Mouse (Mus musculus): ENCODE data around the gene Slc25a33.

The Slc25a33 gene

DNA sequence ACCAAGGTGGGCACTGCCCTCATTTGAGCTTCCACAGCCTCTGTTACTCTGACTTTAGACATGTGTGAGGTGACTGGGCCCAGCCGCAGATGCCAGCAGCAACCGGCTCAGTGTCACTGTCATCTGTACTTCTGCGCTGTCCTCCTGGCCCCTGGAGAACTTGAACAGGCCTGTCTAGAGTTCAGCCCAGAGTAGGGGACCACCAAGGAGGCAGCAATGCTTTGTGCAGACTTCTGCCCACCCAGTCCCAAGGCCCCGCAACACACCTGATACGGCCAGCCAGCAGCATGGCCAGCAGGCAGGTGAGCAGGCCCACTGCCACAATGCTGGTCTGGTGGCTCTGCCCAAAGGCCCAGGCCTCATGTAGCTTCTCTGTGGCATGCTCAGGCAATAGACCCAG is 46.4 kb downstream of the Slc25a33 start:
- DNase-seq (ENCODE audit: low spot score), result no peak

DNA sequence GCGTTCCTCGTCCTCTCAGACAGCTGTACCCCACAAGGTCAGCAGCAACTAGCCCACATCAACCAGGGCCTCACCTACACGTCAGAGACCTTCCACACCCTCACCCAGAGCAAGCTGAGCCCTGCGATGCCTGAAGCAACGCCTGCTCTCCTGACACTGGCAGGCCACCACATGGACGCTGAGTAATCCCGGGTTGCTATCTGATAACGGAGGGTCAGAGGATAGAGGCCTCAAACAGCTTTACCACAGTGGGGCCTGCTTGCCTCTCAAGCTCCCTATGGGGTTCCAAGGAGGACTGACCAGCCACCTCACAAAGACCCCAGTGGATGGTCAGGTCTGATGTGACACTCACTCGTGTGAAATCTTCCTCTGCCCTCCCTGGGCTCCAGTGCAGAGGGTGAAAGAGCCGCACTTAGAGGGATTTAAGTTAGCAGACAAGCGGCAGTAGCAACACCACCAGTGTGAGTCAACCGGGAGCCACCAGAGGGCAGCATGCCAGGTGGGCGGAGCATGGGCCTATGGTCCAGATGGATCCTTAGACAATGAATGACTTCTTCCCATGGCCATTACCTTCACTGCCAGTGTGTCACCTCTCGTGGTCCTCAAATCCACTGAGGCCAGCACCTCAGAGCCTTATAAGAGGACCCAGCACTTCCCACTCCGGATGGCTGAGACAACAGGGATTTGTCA is 48.3 kb downstream of the Slc25a33 start:
- peak; percentile 59 for DNase-seq (ENCODE audit: low spot score)

GRCm38 (mm10) chr4:149724916-149725470 is 49.1 kb downstream of the Slc25a33 start:
- DNase-seq (ENCODE audit: low spot score), result no peak

DNA sequence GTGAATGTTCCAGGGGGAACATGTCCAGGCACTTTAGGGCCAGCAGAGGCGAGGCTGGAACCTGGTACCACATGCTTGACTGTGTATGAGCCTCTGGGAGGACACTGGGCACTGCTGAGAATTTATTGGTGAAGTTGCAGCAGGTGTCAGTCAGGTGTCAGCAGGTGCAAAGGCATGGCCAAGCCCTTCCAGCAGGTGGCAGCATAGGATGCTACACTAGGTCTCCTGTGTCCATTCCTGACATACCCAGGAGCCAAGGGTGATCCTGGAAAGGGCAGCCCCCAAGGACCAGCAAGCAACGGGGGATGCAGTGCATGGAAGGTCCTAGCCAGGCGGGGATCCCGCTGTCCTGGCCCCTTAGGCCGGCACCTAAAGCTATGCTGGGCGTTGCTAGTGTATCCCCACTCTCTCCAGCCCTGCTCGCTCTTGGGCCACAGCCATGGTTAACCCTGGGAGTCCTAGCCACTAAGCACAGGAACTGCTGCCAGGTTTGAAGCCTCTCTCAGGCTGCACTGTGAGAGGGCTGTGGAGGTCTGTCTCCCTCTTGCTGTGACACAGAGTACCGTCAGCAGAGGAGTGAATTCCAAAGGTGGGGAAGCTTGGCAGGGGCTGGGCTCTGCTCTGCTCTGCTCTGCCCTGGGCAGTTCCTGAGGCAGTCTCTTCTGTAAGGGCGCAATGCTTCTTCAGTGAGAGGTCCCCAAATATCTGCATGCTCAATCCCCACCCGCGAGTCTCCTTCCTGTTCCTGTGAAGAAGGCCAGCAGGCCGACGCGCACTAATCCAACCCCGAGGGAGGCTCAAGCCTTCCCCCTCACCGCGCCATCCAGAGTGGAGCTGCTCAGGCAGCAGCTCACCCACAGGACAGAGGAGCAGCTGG is 50.0 kb downstream of the Slc25a33 start:
- DNase-seq (ENCODE audit: low spot score), result no peak

DNA sequence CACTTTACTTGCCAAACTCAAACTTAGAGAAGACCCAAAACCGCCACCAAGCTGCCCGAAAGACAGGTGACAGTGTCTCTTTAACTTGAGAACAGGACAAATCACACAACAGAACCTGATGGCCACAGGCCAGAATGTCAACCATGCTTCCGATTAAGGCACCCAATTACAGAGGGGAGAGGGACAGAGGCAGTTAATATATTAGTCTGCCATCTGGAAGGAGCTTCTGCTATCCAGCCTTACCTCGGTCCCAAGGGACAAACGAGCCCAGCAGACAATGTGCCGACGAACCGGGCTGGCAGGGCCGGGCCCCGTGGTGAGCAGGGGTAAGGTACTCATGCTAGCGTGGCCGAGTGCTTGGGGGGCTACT is 51.1 kb downstream of the Slc25a33 start:
- DNase-seq (ENCODE audit: low spot score), result no peak

- no peak for DNase-seq (ENCODE audit: low spot score)
These were observed 51.7 kb downstream of the Slc25a33 start for GRCm38 (mm10) chr4:149722104-149723020.

DNA sequence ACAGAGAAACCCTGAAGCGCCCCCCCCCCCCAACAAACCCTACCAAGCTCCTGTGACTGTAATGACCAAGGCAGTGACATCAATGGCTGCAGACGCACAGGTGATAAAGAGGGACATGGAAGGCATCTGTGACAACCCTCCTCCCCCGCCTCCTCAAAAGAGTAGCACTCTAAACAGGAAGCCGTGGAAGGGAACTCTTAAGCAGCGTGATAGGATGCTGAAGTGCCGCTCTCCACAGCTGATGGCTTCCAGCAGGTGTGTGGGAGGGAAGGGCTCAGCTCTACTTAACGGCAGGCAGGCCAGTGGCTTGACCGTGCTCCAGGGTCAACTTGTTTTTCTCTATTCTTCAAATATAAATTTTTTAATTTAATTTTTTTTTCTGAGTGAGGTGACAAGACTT is 52.9 kb downstream of the Slc25a33 start:
- DNase-seq (ENCODE audit: low spot score), result no peak

- DNase-seq (ENCODE audit: low spot score), result no peak
These were observed 54.4 kb downstream of the Slc25a33 start for GRCm38 (mm10) chr4:149719686-149720085.

DNA sequence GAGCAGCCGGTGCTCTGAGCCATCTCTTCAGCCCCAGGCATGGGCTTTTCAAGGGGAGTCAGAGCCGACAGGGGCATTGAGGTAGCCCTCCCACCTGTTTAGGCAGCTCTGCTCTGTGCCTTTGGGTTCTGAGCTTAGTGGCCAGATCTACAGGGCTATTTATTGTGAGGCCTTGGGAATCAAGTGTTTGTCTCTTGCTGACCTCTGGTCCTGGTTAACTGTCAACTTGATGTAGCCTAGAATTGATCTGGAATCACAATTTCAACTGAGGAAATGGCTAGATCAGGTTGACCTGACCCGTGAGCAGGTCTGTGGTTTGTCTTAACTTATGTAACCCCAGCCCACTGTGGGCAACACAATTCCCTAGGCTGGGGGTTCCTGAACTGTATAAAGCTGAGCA is 59.5 kb downstream of the Slc25a33 start:
- DNase-seq (ENCODE audit: low spot score), result no peak

DNA sequence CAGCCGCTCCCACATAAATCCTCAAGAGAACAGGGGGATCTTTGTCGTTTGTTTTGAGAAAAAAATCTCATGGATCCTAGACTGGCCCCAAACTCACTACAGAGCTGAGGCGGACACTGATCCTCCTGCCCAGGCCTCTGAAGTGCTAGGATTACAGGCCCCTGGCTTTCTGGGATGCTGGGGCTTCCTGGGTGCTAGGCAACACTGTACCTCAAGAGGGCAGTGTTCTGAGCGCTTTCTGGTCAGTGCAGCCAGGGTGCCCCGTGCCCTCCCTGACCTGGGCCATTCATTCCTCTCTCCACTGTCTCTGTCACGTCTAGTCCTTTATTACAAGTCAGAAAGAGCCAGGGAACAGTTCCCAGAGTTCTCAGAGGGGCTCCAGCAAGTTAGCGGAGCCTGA is 62.1 kb downstream of the Slc25a33 start:
- no peak for DNase-seq (ENCODE audit: low spot score)

DNA sequence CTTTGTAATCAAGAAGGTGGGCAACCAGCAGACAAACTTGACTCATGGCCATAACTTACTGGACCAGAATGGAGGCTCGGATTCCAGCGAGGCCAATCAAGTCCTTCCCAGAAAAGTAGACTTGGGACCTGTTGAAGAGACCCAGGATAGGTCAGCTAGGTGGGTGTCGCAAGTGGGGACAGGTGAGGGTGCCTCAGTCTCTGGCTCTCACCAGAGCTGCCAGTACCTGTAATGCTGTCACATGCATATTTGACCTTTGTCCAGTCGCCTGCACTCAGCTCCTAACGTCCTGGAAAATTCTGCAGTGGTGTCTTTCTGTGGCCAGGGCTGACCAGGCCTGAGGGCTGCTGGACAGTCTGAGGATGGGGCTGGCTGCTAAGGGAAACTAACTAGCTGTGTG is 62.6 kb downstream of the Slc25a33 start:
- DNase-seq (ENCODE audit: low spot score), result no peak

DNA sequence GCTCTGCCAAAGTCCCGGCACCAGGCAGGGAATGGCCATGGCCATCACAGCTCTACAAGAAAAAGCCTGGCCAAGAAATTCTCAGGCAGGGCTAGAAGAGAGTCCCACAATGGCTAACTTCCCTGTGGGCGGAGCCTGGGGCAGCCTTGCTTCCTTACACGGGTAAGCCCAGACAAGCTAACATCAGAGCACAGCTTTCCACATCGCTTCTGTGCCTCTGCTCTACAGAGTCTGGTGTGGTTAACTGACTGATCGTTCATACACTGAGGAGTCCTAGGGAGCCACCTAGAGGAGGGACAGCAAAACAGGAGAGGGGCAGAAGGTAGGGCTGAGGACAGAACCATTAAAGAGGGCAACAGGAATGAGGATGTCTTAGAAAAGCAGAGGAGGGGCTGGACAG is 63.6 kb downstream of the Slc25a33 start:
- DNase-seq (ENCODE audit: low spot score), result no peak

DNA sequence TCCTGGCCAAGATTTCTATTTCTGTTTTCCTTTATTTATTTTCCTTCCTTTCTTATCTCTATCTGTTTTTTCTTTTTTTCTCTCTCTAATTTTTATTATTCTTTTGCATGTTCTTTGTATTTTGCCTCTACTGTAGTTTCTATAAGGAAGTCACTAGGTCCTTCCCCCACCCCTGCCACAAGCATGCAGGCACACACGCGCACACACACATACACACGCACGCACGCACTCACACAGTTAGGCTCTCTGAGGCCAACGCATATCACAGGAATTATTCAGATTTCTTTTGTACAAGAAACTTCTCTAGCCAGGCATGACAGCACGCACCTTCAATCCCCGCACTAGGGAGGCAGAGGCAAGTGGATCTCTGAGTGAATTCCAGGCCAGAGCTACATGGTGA is 68.1 kb downstream of the Slc25a33 start:
- DNase-seq (ENCODE audit: low spot score), result no peak

DNA sequence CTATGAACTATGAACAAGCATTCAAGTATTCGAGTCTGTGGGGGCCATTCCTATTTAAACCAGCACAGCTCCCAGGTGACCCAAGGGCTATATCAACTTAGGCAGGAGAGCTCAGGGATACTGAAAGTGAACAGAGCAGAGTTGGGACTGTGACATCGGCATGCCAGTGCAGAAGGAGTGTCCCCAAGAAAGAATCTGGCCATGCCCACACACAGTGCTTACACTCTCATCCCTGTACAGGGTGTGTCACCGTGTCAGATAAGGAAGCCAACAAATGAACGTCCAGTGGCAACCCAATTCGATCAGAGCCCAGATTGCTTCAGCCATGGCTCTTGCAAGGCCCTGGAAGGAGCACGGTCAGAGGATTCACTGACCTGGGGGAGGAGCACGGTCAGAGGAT is 68.8 kb downstream of the Slc25a33 start:
- no peak for DNase-seq (ENCODE audit: low spot score)

DNA sequence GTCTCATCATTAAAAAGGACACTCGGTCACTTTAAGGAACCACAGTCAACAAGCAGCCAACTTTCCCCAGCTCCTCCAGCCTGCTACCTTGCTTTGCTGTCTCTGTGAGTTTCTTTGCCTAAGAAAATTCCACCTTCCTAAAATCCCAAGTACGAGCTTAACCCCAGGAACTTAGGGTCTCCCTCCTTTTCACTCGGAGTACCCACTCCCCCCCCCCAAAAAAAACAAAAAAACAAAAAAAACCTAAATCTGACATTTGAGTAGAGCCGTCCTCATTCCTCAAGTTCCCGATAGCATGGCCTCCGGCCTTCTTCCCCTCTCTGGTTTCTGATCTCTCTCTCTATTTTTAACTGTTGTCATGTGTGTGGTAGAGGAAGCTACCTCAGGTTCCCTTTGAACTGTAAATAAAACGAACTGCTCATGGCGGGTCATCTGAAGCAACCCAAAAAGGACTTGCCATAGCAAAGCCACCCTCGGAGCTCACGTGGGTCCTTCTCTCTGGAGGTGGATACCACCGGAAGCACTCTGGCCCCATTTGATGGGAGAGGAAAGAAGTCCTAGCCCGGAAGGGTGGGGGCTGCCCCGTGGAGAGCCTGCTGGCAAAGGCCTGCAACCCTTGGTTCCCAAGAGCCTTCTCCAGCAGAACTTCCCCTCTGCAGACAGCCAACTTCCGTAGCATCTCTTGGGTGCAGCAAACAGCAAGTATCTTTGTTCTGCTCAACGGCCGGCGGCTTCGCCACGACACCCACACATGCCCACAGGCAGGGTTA is 71.7 kb downstream of the Slc25a33 start, which contains the start of gene Pik3cd:
TSS of gene Pik3cd (minus strand) at position 362 of the 770 bp plus-strand sequence.
- DNase-seq (ENCODE audit: low spot score), result no peak

GRCm38 (mm10) chr4:149701426-149702209 is 72.5 kb downstream of the Slc25a33 start:
- no peak for DNase-seq (ENCODE audit: low spot score)

- no peak for DNase-seq (ENCODE audit: low spot score)
These were observed 74.1 kb downstream of the Slc25a33 start for GRCm38 (mm10) chr4:149699953-149700352.

- peak; percentile 25 for DNase-seq (ENCODE audit: low spot score)
These were observed 75.8 kb downstream of the Slc25a33 start for GRCm38 (mm10) chr4:149698197-149698821.

GRCm38 (mm10) chr4:149697506-149698196 is 76.4 kb downstream of the Slc25a33 start:
- no peak for DNase-seq (ENCODE audit: low spot score)
